Mouse (Mus musculus): ENCODE results near the gene Gm11634.

Gm11634 gene

GRCm38 (mm10) chr11:101568421-101568820 lies 30.6 kb downstream of the Gm11634 start:
- DNase-seq (ENCODE audit: low spot score): no peak

GRCm38 (mm10) chr11:101562391-101562790 lies 36.7 kb downstream of the Gm11634 start:
- peak; percentile 50 for DNase-seq (ENCODE audit: low spot score)

GRCm38 (mm10) chr11:101556954-101557353 lies 42.1 kb downstream of the Gm11634 start:
- no peak for DNase-seq (ENCODE audit: low spot score)

GRCm38 (mm10) chr11:101556541-101556940 lies 42.5 kb downstream of the Gm11634 start:
- DNase-seq (ENCODE audit: low spot score): no peak

GRCm38 (mm10) chr11:101553354-101553930 lies 45.6 kb downstream of the Gm11634 start:
- DNase-seq (ENCODE audit: low spot score): no peak

GRCm38 (mm10) chr11:101552476-101553300 lies 46.4 kb downstream of the Gm11634 start:
- peak; percentile 96 for DNase-seq (ENCODE audit: low spot score)

GRCm38 (mm10) chr11:101551751-101552475 lies 47.1 kb downstream of the Gm11634 start, which contains the start of the genes Brca1 and Nbr1:
Brca1 (minus strand) TSS chr11:101551955.
Nbr1 (plus strand) TSS chr11:101552149.
- DNase-seq (ENCODE audit: low spot score): peak; percentile 93

GRCm38 (mm10) chr11:101548526-101548925 lies 50.5 kb downstream of the Gm11634 start:
- no peak for DNase-seq (ENCODE audit: low spot score)

- no peak for DNase-seq (ENCODE audit: low spot score)
Observed at GRCm38 (mm10) chr11:101544132-101544531, 54.9 kb downstream of the Gm11634 start.
